Mouse (Mus musculus) embryonic facial prominence, embryonic 10.5 days (tissue): ENCODE measurements around the gene Hist2h2bb. TPM values are rescaled to one million over a fixed set of nuclear protein-coding genes. Genes with fewer than 3 reads are reported as not detected.
"Not testable (repeated sequence)": the region's sequence is repeated elsewhere in the genome, so short reads cannot be mapped to it uniquely, and the experiment has no call there.

Source experiments
- DNase-seq: peaks from one replicate; pipeline ENCODE4 v3.0.0-alpha.2; 2017; ENCODE audit warnings: low spot score
- H3K27ac ChIP-seq: fragments of 300-500 bp; sonication (generic); replicated peaks from 2 replicates; pipeline ENCODE4 v1.5.1; 2016; ENCODE audit warnings: mild to moderate bottlenecking
- H3K27me3 ChIP-seq: fragments of 300-500 bp; sonication (generic); replicated peaks from 2 replicates; pipeline ENCODE4 v1.6.1; 2016; ENCODE audit warnings: low read depth, mild to moderate bottlenecking; ENCODE audit not compliant: poor library complexity, severe bottlenecking
- H3K36me3 ChIP-seq: fragments of 300-500 bp; sonication (generic); replicated peaks from 2 replicates; pipeline ENCODE4 v1.6.1; 2016; ENCODE audit warnings: mild to moderate bottlenecking, moderate library complexity
- H3K4me1 ChIP-seq: fragments of 300-500 bp; sonication (generic); 2 replicates; pipeline ENCODE4 v1.6.1; 2016
- H3K4me3 ChIP-seq: fragments of 300-500 bp; sonication (generic); 2 replicates; pipeline ENCODE4 v1.5.1; 2016; ENCODE audit warnings: mild to moderate bottlenecking, moderate library complexity
- H3K9me3 ChIP-seq: fragments of 300-500 bp; sonication (generic); 2 replicates; pipeline ENCODE4 v1.6.1; 2016; ENCODE audit warnings: mild to moderate bottlenecking
- WGBS: fragments of 180-500 bp; shearing (Covaris S2); methylation state at CpG from one replicate; pipeline ENCODE4 v1.1.7; 2016; 5-methylcytosine and 5-hydroxymethylcytosine counted together
- polyA plus RNA-seq: library from polyadenylated mRNA; unstranded; fragments of >200 nt; fragmentation: Nextera tagmentation; extraction: Ambion mirVana; gene quantifications from 2 replicates; pipeline ENCODE4 v1.2.1, GENCODE M21; 2016

Hist2h2bb gene
- polyA plus RNA-seq, 1 experiment from 2014 or later: 11.3 TPM

- Histone ChIP-seq H3K9me3 (no peaks in the 10 kb centered on the region), H3K27me3 (peaks cover 28% of the 10 kb centered on the region), H3K4me3 (peak overlapping the region; percentile 66), H3K36me3 (no peaks in the 10 kb centered on the region), H3K4me1 (peaks cover 17% of the 10 kb centered on the region), H3K27ac (peak overlapping the region; percentile 89)
- peak; percentile 96 for DNase-seq
- WGBS: under 1% methylated on average over 49 of the region's 49 CpGs
These were observed 8.5 kb downstream of the Hist2h2bb start for GRCm38 (mm10) chr3:96277800-96278624.

GRCm38 (mm10) chr3:96280660-96281059, 11.1 kb downstream of the Hist2h2bb start:
- no peak for DNase-seq
- Histone ChIP-seq H3K27me3 (peaks cover 53% of the 10 kb centered on the region), H3K9me3 (no peaks in the 10 kb centered on the region), H3K4me1 (peaks cover 31% of the 10 kb centered on the region), H3K4me3 (no peak overlapping the region), H3K36me3 (no peaks in the 10 kb centered on the region), H3K27ac (no peak overlapping the region)
- WGBS: 48% methylated on average over 6 of the region's 6 CpGs

- H3K36me3 ChIP-seq: no peaks in the 10 kb centered on the region
- H3K27ac ChIP-seq: no peak overlapping the region
- H3K9me3 ChIP-seq: no peaks in the 10 kb centered on the region
- DNase-seq: peak; percentile 53
- H3K27me3 ChIP-seq: peaks cover 55% of the 10 kb centered on the region
- H3K4me3 ChIP-seq: 0 out of 2 replicates have a peak overlapping the region, but pooled peaks have one; percentile 19
- 15% methylated on average over 4 of the region's 4 CpGs for WGBS
- peaks cover 17% of the 10 kb centered on the region for H3K4me1 ChIP-seq
These were observed 14.9 kb downstream of the Hist2h2bb start for GRCm38 (mm10) chr3:96284457-96284856.

GRCm38 (mm10) chr3:96287334-96287733, 17.8 kb downstream of the Hist2h2bb start:
- Histone ChIP-seq H3K4me1 (peaks cover 17% of the 10 kb centered on the region), H3K27me3 (peaks cover 37% of the 10 kb centered on the region)
- H3K9me3 ChIP-seq, H3K36me3 ChIP-seq, H3K27ac ChIP-seq, H3K4me3 ChIP-seq, DNase-seq: not testable (repeated sequence)
- 88% methylated on average over 11 of the region's 11 CpGs for WGBS

GRCm38 (mm10) chr3:96289201-96289600, 19.6 kb downstream of the Hist2h2bb start:
- no peak overlapping the region for H3K27ac ChIP-seq
- no peaks in the 10 kb centered on the region for H3K9me3 ChIP-seq
- WGBS: 74% methylated on average over 3 of the region's 3 CpGs
- H3K36me3 ChIP-seq: no peaks in the 10 kb centered on the region
- H3K4me3 ChIP-seq: no peak overlapping the region
- H3K4me1 ChIP-seq: peaks cover 13% of the 10 kb centered on the region
- H3K27me3 ChIP-seq: peaks cover 19% of the 10 kb centered on the region
- DNase-seq: no peak

GRCm38 (mm10) chr3:96290727-96291126, 21.2 kb downstream of the Hist2h2bb start:
- 90% methylated on average over 3 of the region's 3 CpGs for WGBS
- H3K4me3 ChIP-seq, H3K36me3 ChIP-seq, H3K9me3 ChIP-seq, H3K27ac ChIP-seq, H3K27me3 ChIP-seq, H3K4me1 ChIP-seq, DNase-seq: not testable (repeated sequence)

- H3K36me3 ChIP-seq: no peaks in the 10 kb centered on the region
- 0 out of 2 replicates have a peak, but pooled peaks cover 6% of the 10 kb centered on the region for H3K4me1 ChIP-seq
- no peaks in the 10 kb centered on the region; the same call in 1 of the 2 replicates for H3K27me3 ChIP-seq
These were observed 23.1 kb downstream of the Hist2h2bb start for GRCm38 (mm10) chr3:96292641-96293040.

GRCm38 (mm10) chr3:96293368-96293767, 23.8 kb downstream of the Hist2h2bb start:
- Histone ChIP-seq H3K9me3 (no peaks in the 10 kb centered on the region), H3K4me1 (0 out of 2 replicates have a peak, but pooled peaks cover 6% of the 10 kb centered on the region), H3K36me3 (no peaks in the 10 kb centered on the region), H3K4me3 (no peak overlapping the region), H3K27me3 (no peaks in the 10 kb centered on the region; the same call in 1 of the 2 replicates), H3K27ac (no peak overlapping the region)
- no peak for DNase-seq
- WGBS: 47% methylated on average over 5 of the region's 5 CpGs

More at GRCm38 (mm10) chr3:96292641-96293040, 23.1 kb downstream of the Hist2h2bb start:
- H3K4me3 ChIP-seq: no peak overlapping the region
- no peaks in the 10 kb centered on the region for H3K9me3 ChIP-seq
- DNase-seq: no peak
- no peak overlapping the region for H3K27ac ChIP-seq
- whole genome bisulfite sequencing: 50% methylated on average over 6 of the region's 6 CpGs

- Histone ChIP-seq H3K27ac (no peak within 1 kb of the TSS), H3K36me3 (no peaks in the 10 kb centered on the region), H3K27me3 (no peaks in the 10 kb centered on the region; the same call in 1 of the 2 replicates), H3K4me1 (0 out of 2 replicates have a peak, but pooled peaks cover 6% of the 10 kb centered on the region), H3K9me3 (no peaks in the 10 kb centered on the region), H3K4me3 (no peak within 1 kb of the TSS)
- DNase-seq: no peak
- 83% methylated on average over 4 of the region's 4 CpGs for whole genome bisulfite sequencing
These were observed 24.2 kb downstream of the Hist2h2bb start, which contains the start of gene Fcgr1 for GRCm38 (mm10) chr3:96293787-96294186. Gene Fcgr1 (minus strand): TSS chr3:96293969.

GRCm38 (mm10) chr3:96298360-96298759, 28.8 kb downstream of the Hist2h2bb start:
- no peaks in the 10 kb centered on the region for H3K36me3 ChIP-seq
- no peaks in the 10 kb centered on the region for H3K9me3 ChIP-seq
- WGBS: 89% methylated on average over 4 of the region's 4 CpGs
- H3K4me1 ChIP-seq: no peaks in the 10 kb centered on the region
- H3K4me3 ChIP-seq: no peak overlapping the region
- DNase-seq: no peak
- peaks cover 5% of the 10 kb centered on the region; the same call in 1 of the 2 replicates for H3K27me3 ChIP-seq
- no peak overlapping the region for H3K27ac ChIP-seq

GRCm38 (mm10) chr3:96299562-96299961, 30.0 kb downstream of the Hist2h2bb start:
- WGBS: 95% methylated on average over 2 of the region's 2 CpGs
- Histone ChIP-seq H3K27ac (no peak overlapping the region), H3K4me1 (no peaks in the 10 kb centered on the region), H3K4me3 (no peak overlapping the region), H3K36me3 (no peaks in the 10 kb centered on the region), H3K27me3 (peaks cover 5% of the 10 kb centered on the region; the same call in 1 of the 2 replicates), H3K9me3 (no peaks in the 10 kb centered on the region)
- no peak for DNase-seq

GRCm38 (mm10) chr3:96300706-96301529, 31.4 kb downstream of the Hist2h2bb start:
- WGBS: 75% methylated on average over 26 of the region's 26 CpGs
- H3K36me3 ChIP-seq: no peaks in the 10 kb centered on the region
- no peak overlapping the region for H3K27ac ChIP-seq
- peak overlapping the region; percentile 13; the same call in 1 of the 2 replicates for H3K4me3 ChIP-seq
- H3K27me3 ChIP-seq: peaks cover 5% of the 10 kb centered on the region; the same call in 1 of the 2 replicates
- DNase-seq: no peak
- no peaks in the 10 kb centered on the region for H3K4me1 ChIP-seq
- H3K9me3 ChIP-seq: no peaks in the 10 kb centered on the region
